Mouse (Mus musculus): ENCODE measurements around the gene Rxrg. TPM values are rescaled to one million over a fixed set of nuclear protein-coding genes. Genes with fewer than 3 reads are reported as not detected.

Rxrg gene
- polyA plus RNA-seq, 1 experiment from 2014 or later, result 5.7 TPM

DNA sequence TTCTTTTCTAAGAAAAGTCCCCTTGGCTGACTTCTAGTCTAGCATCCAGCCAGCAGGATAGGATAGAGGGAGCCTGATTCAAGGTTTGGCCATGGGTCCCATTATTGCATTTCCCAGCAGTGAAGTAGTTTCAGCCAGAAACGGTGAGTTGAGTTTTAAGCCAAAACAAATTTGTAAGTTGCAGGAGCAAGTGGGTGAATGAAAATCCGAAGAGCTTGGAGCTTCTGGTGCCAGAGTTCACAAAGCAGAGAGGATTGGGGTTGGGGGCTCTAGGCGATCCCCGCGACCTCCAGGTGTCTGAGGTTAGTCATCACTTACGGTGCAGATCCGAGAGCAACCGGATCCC lies 89.8 kb downstream of the Rxrg start:
- Histone ChIP-seq H3K36me3 (replicated peaks; ENCODE audit: control insufficient read depth, insufficient read depth, low read depth, low read length) (no peaks in the 10 kb centered on the region), H3K4me2 (ENCODE audit: low read depth, low read length) (peak overlapping the region; percentile 96), H3K9ac (replicated peaks; ENCODE audit: low read length) (no peak overlapping the region), H3K27ac (replicated peaks; ENCODE audit: low read depth, low read length) (no peak overlapping the region), H3K4me3 (ENCODE audit: low read depth, low read length) (peak overlapping the region; percentile 49), H3K27me3 (ENCODE audit: control insufficient read depth, insufficient read depth, low read length) (peaks cover 55% of the 10 kb centered on the region), H3K9me3 (replicated peaks; ENCODE audit: control insufficient read depth, low read length) (no peaks in the 10 kb centered on the region), H3K4me1 (ENCODE audit: control insufficient read depth, insufficient read depth, low read length) (no peaks in the 10 kb centered on the region; the same call in 1 of the 2 replicates)
- under 1% methylated on average over 8 of the region's 8 CpGs for WGBS
- no peak for DNase-seq (ENCODE audit: low spot score)
- no peak for ATAC-seq (replicated peaks; ENCODE audit: insufficient number of reproducible peaks, low FRiP score, low TSS enrichment, low read depth)

DNA sequence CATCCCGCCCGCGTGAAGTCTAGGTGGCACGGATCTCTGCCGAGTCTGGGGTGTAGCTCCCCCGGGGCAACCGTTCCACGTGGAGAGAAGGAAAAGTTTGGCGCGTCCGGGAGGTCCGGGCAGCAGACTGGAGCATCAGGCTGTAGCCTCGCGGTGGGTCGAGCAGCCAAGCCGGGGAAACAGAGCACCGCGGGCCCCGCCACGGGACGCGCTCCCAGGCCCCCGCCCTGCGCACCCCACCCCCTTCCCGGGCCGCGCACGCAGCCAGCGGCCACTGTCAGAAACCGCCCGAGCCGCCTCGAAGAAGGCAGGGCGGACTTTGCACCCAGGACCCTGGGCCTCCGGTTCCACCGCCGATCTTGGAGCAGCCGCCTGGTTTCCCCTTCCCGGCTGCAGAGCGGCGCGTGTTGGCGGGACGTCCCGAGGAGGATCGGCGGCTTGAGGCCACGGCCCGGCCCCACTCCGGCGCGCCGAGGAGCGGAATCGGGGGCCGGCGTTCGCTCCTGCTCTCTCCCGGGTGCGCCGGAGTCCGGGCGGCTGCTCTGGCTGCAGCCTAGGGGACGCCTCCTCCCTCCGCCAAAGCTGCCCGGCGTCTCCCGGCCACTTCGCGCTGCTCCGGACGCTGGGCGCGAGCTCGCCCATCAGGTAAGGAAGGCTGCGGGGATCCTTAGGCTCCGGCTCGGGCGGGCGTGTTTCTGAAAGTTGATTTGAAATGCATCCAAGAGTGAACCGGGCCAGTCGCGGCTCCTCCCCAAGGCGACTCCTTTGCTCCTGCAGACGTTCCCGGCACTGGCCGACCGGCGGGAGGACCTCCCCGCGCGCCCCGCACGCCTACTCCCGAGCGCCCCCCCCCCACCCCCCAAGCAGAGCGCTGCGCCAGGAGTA lies 90.4 kb downstream of the Rxrg start:
- Histone ChIP-seq H3K4me1 (ENCODE audit: control insufficient read depth, insufficient read depth, low read length) (no peaks in the 10 kb centered on the region; the same call in 1 of the 2 replicates), H3K27ac (replicated peaks; ENCODE audit: low read depth, low read length) (no peak overlapping the region), H3K9me3 (replicated peaks; ENCODE audit: control insufficient read depth, low read length) (no peaks in the 10 kb centered on the region), H3K36me3 (replicated peaks; ENCODE audit: control insufficient read depth, insufficient read depth, low read depth, low read length) (no peaks in the 10 kb centered on the region), H3K9ac (replicated peaks; ENCODE audit: low read length) (peak overlapping the region; percentile 58), H3K4me3 (ENCODE audit: low read depth, low read length) (peak overlapping the region; percentile 49), H3K4me2 (ENCODE audit: low read depth, low read length) (peak overlapping the region; percentile 96), H3K27me3 (ENCODE audit: control insufficient read depth, insufficient read depth, low read length) (peaks cover 57% of the 10 kb centered on the region)
- ATAC-seq (replicated peaks; ENCODE audit: insufficient number of reproducible peaks, low FRiP score, low TSS enrichment, low read depth) (peak; percentile 54; the same call in 1 of the 2 replicates), DNase-seq (ENCODE audit: low spot score) (peak; percentile 50)
- under 1% methylated on average over 88 of the region's 98 CpGs for WGBS

DNA sequence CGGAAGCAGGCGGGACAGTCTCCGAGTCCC lies 90.9 kb downstream of the Rxrg start, which contains the start of gene Lmx1a:
Lmx1a (plus strand) TSS at position 6 of the 30 bp plus-strand sequence.
- no peaks in the 10 kb centered on the region; the same call in 1 of the 2 replicates for H3K4me1 ChIP-seq (ENCODE audit: control insufficient read depth, insufficient read depth, low read length)

More for the DNA sequence above, 90.9 kb downstream of the Rxrg start, which contains the start of gene Lmx1a:
- peak within 1 kb of the TSS; percentile 58 for H3K9ac ChIP-seq (replicated peaks; ENCODE audit: low read length)
- no peaks in the 10 kb centered on the region for H3K36me3 ChIP-seq (replicated peaks; ENCODE audit: control insufficient read depth, insufficient read depth, low read depth, low read length)
- DNase-seq (ENCODE audit: low spot score), result no peak
- no peaks in the 10 kb centered on the region for H3K9me3 ChIP-seq (replicated peaks; ENCODE audit: control insufficient read depth, low read length)
- peak within 1 kb of the TSS; percentile 49 for H3K4me3 ChIP-seq (ENCODE audit: low read depth, low read length)
- H3K4me2 ChIP-seq (ENCODE audit: low read depth, low read length), result peak within 1 kb of the TSS; percentile 96
- no peak for ATAC-seq (replicated peaks; ENCODE audit: insufficient number of reproducible peaks, low FRiP score, low TSS enrichment, low read depth)
- peaks cover 60% of the 10 kb centered on the region for H3K27me3 ChIP-seq (ENCODE audit: control insufficient read depth, insufficient read depth, low read length)
- H3K27ac ChIP-seq (replicated peaks; ENCODE audit: low read depth, low read length), result no peak within 1 kb of the TSS
- WGBS, result 0% methylated on average over 3 of the region's 3 CpGs

Other genes with a start within 250 kb of the Rxrg start
- gene Aldh9a1, start 248.4 kb upstream of the Rxrg start, polyA plus RNA-seq (2014; fragmentation: Nextera tagmentation; extraction: Ambion mirVana), result 46.3 and 46.7 TPM in 2 replicates
- 49.5 and 61.3 TPM in 2 replicates for gene Mgst3, start 204.5 kb upstream of the Rxrg start, polyA plus RNA-seq (2014; fragmentation: Nextera tagmentation; extraction: Ambion mirVana)
- gene Lrrc52, start 131.6 kb upstream of the Rxrg start, polyA plus RNA-seq (2014; fragmentation: Nextera tagmentation; extraction: Ambion mirVana), result 0.25 TPM in 1 of 2 replicates, not detected in the other
- gene Lmx1a, start 90.9 kb downstream of the Rxrg start, polyA plus RNA-seq (2014; fragmentation: Nextera tagmentation; extraction: Ambion mirVana), result 2.6 and 2.9 TPM in 2 replicates